Mouse (Mus musculus) megakaryocyte, embryonic 14.5 days (primary cell): ENCODE results near the gene Camkmt.

Experiments
- FLI1 ChIP-seq: IDR thresholded peaks from 2 replicates; pipeline ENCODE4 v1.6.1; 2012; ENCODE audit warnings: low read length, inconsistent platforms, mixed read lengths
- GATA1 ChIP-seq: IDR thresholded peaks from 3 replicates; pipeline ENCODE4 v1.6.1; 2012; ENCODE audit warnings: mixed read lengths, low read length, inconsistent platforms, borderline replicate concordance

GRCm38 (mm10) chr17:85180471-85181060, 90.2 kb downstream of the Camkmt start:
- no peak for TF ChIP-seq GATA1
- no peak for TF ChIP-seq FLI1
